Mouse (Mus musculus) spleen, embryonic (tissue): Measurements from ENCODE around the gene Josd1.

ENCODE experiments used
- CTCF ChIA-PET: fragments of 350-600 bp; sonication (Branson Sonifier 250); formaldehyde crosslinking; loops from one replicate; lab custom pipeline; 2022; lab: Charles Lee

Gene Josd1

DNA sequence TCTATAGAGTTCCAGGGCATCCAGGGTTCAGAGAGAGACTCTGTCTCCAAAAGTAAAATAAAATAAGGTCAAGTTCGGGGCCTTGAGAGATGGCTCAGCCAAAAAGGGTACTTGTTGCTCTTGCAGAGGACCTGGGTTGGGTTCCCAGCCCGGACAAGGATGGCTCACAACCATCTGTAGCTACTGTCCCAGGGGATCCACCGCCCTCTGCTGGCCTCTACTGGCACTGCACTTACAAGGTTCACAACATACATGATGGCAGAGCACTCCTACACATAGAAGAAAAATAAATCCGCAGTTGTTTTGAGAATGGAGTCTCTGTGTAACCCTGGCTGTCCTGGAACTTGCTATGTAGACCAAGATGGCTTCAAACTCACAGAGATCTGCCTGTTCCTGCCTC is 25.9 kb downstream of the Josd1 start:
- CTCF ChIA-PET: interaction anchor here (0.7 kb wide), 1 partner anchor 427 kb away, joined by 3 read pairs; no protein-coding TSS in a partner anchor

GRCm38 (mm10) chr15:79658531-79659375 is 29.0 kb downstream of the Josd1 start, which contains the start of the genes Fam227a and Cby1:
Gene Fam227a, minus strand, starts transcription at chr15:79658956.
Gene Cby1, plus strand, starts transcription at chr15:79659199.
- CTCF ChIA-PET: interaction anchor here (0.9 to 1.1 kb wide), 4 partner anchors 9 to 170 kb away, joined by 3 to 4 read pairs (median 3); no protein-coding TSS in a partner anchor

- CTCF ChIA-PET: interaction anchor here (0.9 to 1.1 kb wide), 4 partner anchors 8 to 170 kb away, joined by 3 to 4 read pairs (median 3); no protein-coding TSS in a partner anchor
Measured at GRCm38 (mm10) chr15:79657837-79658530, 29.7 kb downstream of the Josd1 start.

- CTCF ChIA-PET: no interaction called here
Measured at GRCm38 (mm10) chr15:79656451-79656850, 31.3 kb downstream of the Josd1 start.

DNA sequence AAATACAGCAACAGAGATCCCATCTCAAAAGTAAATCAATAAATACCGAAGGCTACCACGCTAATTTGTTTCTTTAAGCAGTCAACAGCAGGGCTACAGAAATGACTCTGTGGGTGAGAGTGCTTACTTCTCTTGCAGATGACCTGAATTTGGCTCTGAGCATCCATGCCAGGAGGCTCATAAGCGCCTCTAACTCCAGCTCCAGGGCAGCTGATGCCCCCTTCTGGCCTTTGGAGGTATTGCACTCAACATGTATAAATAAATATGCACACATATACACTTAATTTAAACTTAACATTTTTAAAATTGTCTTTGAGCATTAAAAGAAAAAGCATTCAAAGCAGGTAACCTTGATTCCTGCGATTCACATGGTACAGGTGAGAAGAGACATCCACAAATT is 36.2 kb downstream of the Josd1 start:
- CTCF ChIA-PET: interaction anchor here (0.6 kb wide), 1 partner anchor 1802 kb away, joined by 8 read pairs; no protein-coding TSS in a partner anchor

- CTCF ChIA-PET: interaction anchor here (0.8 kb wide), 1 partner anchor 208 kb away, joined by 3 read pairs; no protein-coding TSS in a partner anchor
Measured at GRCm38 (mm10) chr15:79650569-79650968, 37.1 kb downstream of the Josd1 start.

DNA sequence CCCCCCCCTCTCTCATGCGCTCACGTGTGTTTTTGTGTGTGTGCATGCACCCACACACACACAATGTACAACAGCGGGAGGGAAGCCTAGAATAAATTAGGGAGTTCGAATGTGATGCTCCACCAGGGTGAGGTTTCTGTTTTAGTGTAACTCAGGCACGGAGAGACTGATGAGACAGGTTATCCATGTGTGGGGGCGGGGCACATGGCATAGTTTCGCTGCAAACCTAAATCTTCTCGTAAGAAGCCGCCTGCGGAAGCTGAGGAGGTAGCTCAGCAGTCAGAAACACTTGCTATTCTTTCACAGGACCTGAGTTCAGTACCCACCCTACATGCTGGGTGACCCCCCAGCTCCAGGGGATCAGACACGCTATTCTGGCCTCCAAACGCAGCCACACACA is 39.6 kb downstream of the Josd1 start:
- CTCF ChIA-PET: no interaction called here

DNA sequence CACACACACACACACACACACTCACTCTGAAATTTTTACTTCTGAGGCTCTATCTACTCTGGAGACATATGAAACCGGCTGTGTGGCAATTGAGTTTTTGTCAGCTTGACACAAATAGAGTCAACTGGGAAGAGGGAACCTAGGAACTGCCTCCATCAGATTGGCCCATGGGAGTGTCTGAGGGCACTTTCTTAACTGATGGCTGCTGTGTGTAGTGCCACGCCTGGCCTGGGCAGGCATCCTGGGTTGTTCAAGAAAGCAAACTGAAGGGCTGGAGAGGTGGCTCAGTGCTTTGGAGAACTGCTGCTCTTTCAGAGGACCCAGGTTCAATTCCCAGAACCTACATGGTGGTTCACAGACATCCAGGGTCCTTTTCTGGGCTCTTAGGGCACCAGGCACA is 42.2 kb downstream of the Josd1 start:
- CTCF ChIA-PET: no interaction called here

- CTCF ChIA-PET: no interaction called here
Measured at GRCm38 (mm10) chr15:79641135-79641817, 46.4 kb downstream of the Josd1 start.

DNA sequence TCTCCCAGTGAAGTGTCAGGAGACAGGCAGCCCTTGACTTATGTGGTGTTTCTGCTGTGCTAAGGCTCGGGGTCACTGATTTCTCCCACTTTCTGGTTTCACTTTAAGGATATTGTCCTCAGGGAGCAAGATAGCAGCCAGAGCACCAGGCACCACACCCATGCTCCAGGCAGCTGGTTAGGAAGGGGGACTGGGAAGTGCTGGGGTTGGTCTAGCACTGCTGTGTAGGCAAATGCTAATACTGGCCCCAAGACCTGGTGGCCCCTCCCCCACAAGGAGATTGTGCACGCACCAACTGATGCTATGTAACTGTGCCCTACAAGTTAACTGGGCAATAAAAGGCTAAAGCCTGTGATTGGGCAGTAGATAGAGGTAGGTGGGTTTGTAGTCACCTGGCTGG is 57.2 kb downstream of the Josd1 start:
- CTCF ChIA-PET: no interaction called here
